Mouse (Mus musculus): ENCODE data around the gene Pfkfb2. TPM values are rescaled to one million over a fixed set of nuclear protein-coding genes. Genes with fewer than 3 reads are reported as not detected.
A peak's percentile ranks its signal among the peaks of the same experiment; 100 is the strongest.

Gene Pfkfb2
- total and polyA plus RNA-seq, 3 experiments, result 12.5 to 53.0 (median 42.4) TPM

DNA sequence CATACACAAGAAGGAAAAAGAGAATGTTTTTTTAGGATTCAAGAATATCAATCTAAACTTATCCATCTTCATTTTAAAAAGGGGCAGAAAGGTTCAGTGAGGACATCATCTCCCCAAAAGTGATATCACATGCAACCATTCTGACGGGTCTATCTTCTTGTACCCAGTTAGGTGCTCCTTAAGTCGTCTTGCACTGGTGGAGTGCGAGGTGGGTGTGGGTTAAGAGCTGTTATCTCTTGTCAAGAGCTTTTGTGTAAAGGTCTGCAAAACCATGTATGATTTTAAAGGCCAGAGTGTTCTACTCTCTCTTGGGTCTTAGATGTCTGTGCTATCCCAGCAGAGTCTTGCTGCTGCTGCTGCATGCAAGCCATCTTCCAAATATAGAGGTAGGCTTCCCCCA, 17.8 kb upstream of the Pfkfb2 start:
- Histone ChIP-seq H3K9me3 (replicated peaks) (no peaks in the 10 kb centered on the region), H3K4me3 (ENCODE audit: low read depth, low read length) (no peak overlapping the region), H3K27me3 (ENCODE audit: insufficient read depth, low read length) (no peaks in the 10 kb centered on the region), H3K36me3 (replicated peaks) (no peaks in the 10 kb centered on the region), H3K4me1 (ENCODE audit: insufficient read depth, low read depth, low read length) (peaks cover 52% of the 10 kb centered on the region)
- TF ChIP-seq TAL1 (conservative IDR thresholded peaks at IDR 0.05; ENCODE audit: low read depth, low read length) (no peak), CTCF (IDR thresholded peaks at IDR 0.05; ENCODE audit: low read depth, low read length) (no peak)
- DNase-seq (ENCODE audit: low spot score) (no peak), ATAC-seq (ENCODE audit: extremely low read depth, insufficient number of reproducible peaks, low FRiP score, poor library complexity, severe bottlenecking) (no peak)

DNA sequence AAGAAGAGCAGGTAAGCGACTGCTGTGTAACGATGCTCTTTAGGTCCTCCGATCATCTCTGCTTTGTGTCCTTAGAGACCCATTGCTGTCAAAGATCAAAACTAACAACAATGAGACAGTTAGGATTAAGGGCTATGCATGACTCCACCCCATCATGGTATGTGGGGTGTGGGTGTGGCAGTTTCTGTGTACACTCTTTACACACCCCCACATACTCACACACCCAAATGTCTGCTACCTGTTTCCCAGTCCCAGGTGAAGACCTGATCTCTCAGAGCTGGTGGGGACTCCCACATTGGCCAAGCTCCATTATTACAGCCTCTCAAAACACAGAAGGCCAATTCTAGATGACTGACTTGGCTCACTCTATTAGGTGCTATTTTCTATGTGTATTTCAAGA, 16.5 kb upstream of the Pfkfb2 start:
- DNase-seq (ENCODE audit: low spot score) (no peak), ATAC-seq (ENCODE audit: extremely low read depth, insufficient number of reproducible peaks, low FRiP score, poor library complexity, severe bottlenecking) (no peak)
- no peaks in the 10 kb centered on the region for H3K9me3 ChIP-seq (replicated peaks)
- no peaks in the 10 kb centered on the region for H3K36me3 ChIP-seq (replicated peaks)
- peaks cover 63% of the 10 kb centered on the region for H3K4me1 ChIP-seq (ENCODE audit: insufficient read depth, low read depth, low read length)
- no peaks in the 10 kb centered on the region for H3K27me3 ChIP-seq (ENCODE audit: insufficient read depth, low read length)
- no peak for TF ChIP-seq GATA2 (IDR thresholded peaks at IDR 0.05; ENCODE audit: borderline replicate concordance, low read depth, low read length)
- no peak for TF ChIP-seq TAL1 (conservative IDR thresholded peaks at IDR 0.05; ENCODE audit: low read depth, low read length)
- TF ChIP-seq POLR2AphosphoS5 (IDR thresholded peaks at IDR 0.05; ENCODE audit: insufficient replicate concordance, low read depth, low read length), result no peak
- no peak for TF ChIP-seq CTCF (IDR thresholded peaks at IDR 0.05; ENCODE audit: low read depth, low read length)
- no peak for TF ChIP-seq GATA1 (IDR thresholded peaks at IDR 0.05; ENCODE audit: borderline replicate concordance, low read length)
- H3K4me3 ChIP-seq (ENCODE audit: low read depth, low read length), result no peak overlapping the region

DNA sequence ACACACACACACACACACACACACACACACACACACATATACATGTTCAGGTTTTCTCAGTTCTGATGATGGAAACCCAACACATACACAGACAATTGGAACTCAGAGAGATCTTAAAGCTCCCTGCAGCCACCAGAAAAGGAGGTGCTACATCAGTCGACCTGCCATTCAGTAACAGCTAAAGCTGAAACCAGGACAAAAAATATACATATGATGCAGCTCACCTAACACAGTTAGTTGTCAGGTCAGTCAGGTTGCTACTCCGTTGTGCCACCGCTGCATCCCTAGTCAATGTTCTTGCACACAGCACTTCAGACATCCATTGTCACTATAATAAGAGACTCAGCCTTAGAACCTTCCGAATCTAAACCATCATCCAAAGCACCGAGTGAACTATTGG, 15.9 kb upstream of the Pfkfb2 start:
- DNase-seq (ENCODE audit: low spot score) (no peak), ATAC-seq (ENCODE audit: extremely low read depth, insufficient number of reproducible peaks, low FRiP score, poor library complexity, severe bottlenecking) (no peak)
- Histone ChIP-seq H3K9me3 (replicated peaks) (no peaks in the 10 kb centered on the region), H3K27me3 (ENCODE audit: insufficient read depth, low read length) (no peaks in the 10 kb centered on the region), H3K36me3 (replicated peaks) (no peaks in the 10 kb centered on the region), H3K4me1 (ENCODE audit: insufficient read depth, low read depth, low read length) (peaks cover 69% of the 10 kb centered on the region), H3K4me3 (ENCODE audit: low read depth, low read length) (no peak overlapping the region)
- no peak for TF ChIP-seq GATA1 (IDR thresholded peaks at IDR 0.05; ENCODE audit: borderline replicate concordance, low read length)
- TF ChIP-seq POLR2AphosphoS5 (IDR thresholded peaks at IDR 0.05; ENCODE audit: insufficient replicate concordance, low read depth, low read length), result no peak
- no peak for TF ChIP-seq TAL1 (conservative IDR thresholded peaks at IDR 0.05; ENCODE audit: low read depth, low read length)
- no peak for TF ChIP-seq GATA2 (IDR thresholded peaks at IDR 0.05; ENCODE audit: borderline replicate concordance, low read depth, low read length)
- no peak for TF ChIP-seq CTCF (IDR thresholded peaks at IDR 0.05; ENCODE audit: low read depth, low read length)

GRCm38 (mm10) chr1:130744217-130744616, 15.2 kb upstream of the Pfkfb2 start:
- H3K4me1 ChIP-seq (ENCODE audit: insufficient read depth, low read depth, low read length), result peaks cover 73% of the 10 kb centered on the region
- no peak for DNase-seq (ENCODE audit: low spot score)

GRCm38 (mm10) chr1:130743775-130744174, 14.7 kb upstream of the Pfkfb2 start:
- Histone ChIP-seq H3K9me3 (replicated peaks) (no peaks in the 10 kb centered on the region), H3K36me3 (replicated peaks) (no peaks in the 10 kb centered on the region), H3K4me3 (ENCODE audit: low read depth, low read length) (peak overlapping the region; percentile 31; the same call in 1 of the 2 replicates), H3K27me3 (ENCODE audit: insufficient read depth, low read length) (no peaks in the 10 kb centered on the region), H3K4me1 (ENCODE audit: insufficient read depth, low read depth, low read length) (peaks cover 76% of the 10 kb centered on the region)
- DNase-seq (ENCODE audit: low spot score), result no peak
- TF ChIP-seq GATA1 (IDR thresholded peaks at IDR 0.05; ENCODE audit: borderline replicate concordance, low read length), result no peak
- no peak for TF ChIP-seq TAL1 (conservative IDR thresholded peaks at IDR 0.05; ENCODE audit: low read depth, low read length)
- TF ChIP-seq POLR2AphosphoS5 (IDR thresholded peaks at IDR 0.05; ENCODE audit: insufficient replicate concordance, low read depth, low read length), result no peak
- TF ChIP-seq CTCF (IDR thresholded peaks at IDR 0.05; ENCODE audit: low read depth, low read length), result no peak
- no peak for ATAC-seq (ENCODE audit: extremely low read depth, insufficient number of reproducible peaks, low FRiP score, poor library complexity, severe bottlenecking)

More at GRCm38 (mm10) chr1:130744217-130744616, 15.2 kb upstream of the Pfkfb2 start:
- no peak for TF ChIP-seq POLR2AphosphoS5 (IDR thresholded peaks at IDR 0.05; ENCODE audit: insufficient replicate concordance, low read depth, low read length)
- TF ChIP-seq TAL1 (conservative IDR thresholded peaks at IDR 0.05; ENCODE audit: low read depth, low read length), result no peak
- no peak for TF ChIP-seq GATA2 (IDR thresholded peaks at IDR 0.05; ENCODE audit: borderline replicate concordance, low read depth, low read length)
- no peak for TF ChIP-seq CTCF (IDR thresholded peaks at IDR 0.05; ENCODE audit: low read depth, low read length)
- TF ChIP-seq GATA1 (IDR thresholded peaks at IDR 0.05; ENCODE audit: borderline replicate concordance, low read length), result no peak
- Histone ChIP-seq H3K9me3 (replicated peaks) (no peaks in the 10 kb centered on the region), H3K36me3 (replicated peaks) (no peaks in the 10 kb centered on the region), H3K4me3 (ENCODE audit: low read depth, low read length) (no peak overlapping the region; the same call in 1 of the 2 replicates), H3K27me3 (ENCODE audit: insufficient read depth, low read length) (no peaks in the 10 kb centered on the region)
- ATAC-seq (ENCODE audit: extremely low read depth, insufficient number of reproducible peaks, low FRiP score, poor library complexity, severe bottlenecking), result no peak

GRCm38 (mm10) chr1:130742201-130742600, 13.1 kb upstream of the Pfkfb2 start:
- Histone ChIP-seq H3K9me3 (replicated peaks) (no peaks in the 10 kb centered on the region), H3K27me3 (ENCODE audit: insufficient read depth, low read length) (no peaks in the 10 kb centered on the region), H3K4me3 (ENCODE audit: low read depth, low read length) (peak overlapping the region; percentile 2; the same call in 1 of the 2 replicates), H3K36me3 (replicated peaks) (peaks cover 15% of the 10 kb centered on the region), H3K4me1 (ENCODE audit: insufficient read depth, low read depth, low read length) (peaks cover 89% of the 10 kb centered on the region)
- TF ChIP-seq CTCF (IDR thresholded peaks at IDR 0.05; ENCODE audit: low read depth, low read length), result no peak
- no peak for TF ChIP-seq GATA2 (IDR thresholded peaks at IDR 0.05; ENCODE audit: borderline replicate concordance, low read depth, low read length)
- TF ChIP-seq GATA1 (IDR thresholded peaks at IDR 0.05; ENCODE audit: borderline replicate concordance, low read length), result no peak
- no peak for TF ChIP-seq POLR2AphosphoS5 (IDR thresholded peaks at IDR 0.05; ENCODE audit: insufficient replicate concordance, low read depth, low read length)
- ATAC-seq (ENCODE audit: extremely low read depth, insufficient number of reproducible peaks, low FRiP score, poor library complexity, severe bottlenecking), result no peak
- DNase-seq (ENCODE audit: low spot score), result no peak
